Mouse (Mus musculus): ENCODE measurements around the gene Sh2d3c. TPM values are rescaled to one million over a fixed set of nuclear protein-coding genes. Genes with fewer than 3 reads are reported as not detected.

Sh2d3c gene
- polyA plus RNA-seq, 1 experiment from 2014 or later: 46.2 TPM

DNA sequence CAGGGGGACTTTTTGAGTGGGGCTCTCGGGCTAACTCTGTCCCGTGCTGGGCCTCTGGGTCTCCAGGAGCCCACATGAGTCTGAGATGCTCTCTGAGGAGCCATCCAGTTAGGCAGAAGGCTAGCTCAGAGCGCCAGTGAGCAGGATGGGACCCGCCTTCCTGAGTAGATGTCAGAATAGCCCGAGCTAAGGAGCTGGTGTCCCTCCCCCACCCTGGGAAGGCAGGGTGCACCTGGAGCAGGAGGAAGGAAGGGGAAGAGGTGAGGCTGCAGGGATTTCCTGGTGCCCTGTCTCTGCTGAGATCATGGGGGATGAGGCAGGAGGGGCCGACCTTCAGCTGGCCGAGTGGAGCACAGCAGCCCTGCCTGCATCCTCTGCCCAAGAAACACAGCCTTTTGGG lies 7.6 kb downstream of the Sh2d3c start:
- Histone ChIP-seq H3K27me3 (ENCODE audit: control insufficient read depth, insufficient read depth, low read depth, low read length) (no peaks in the 10 kb centered on the region), H3K4me3 (ENCODE audit: low read length) (peak overlapping the region; percentile 50), H3K9me3 (ENCODE audit: control insufficient read depth, low read length) (no peaks in the 10 kb centered on the region), H3K4me2 (ENCODE audit: low read depth, low read length) (peak overlapping the region; percentile 57), H3K36me3 (ENCODE audit: control insufficient read depth, insufficient read depth, low read length) (no peaks in the 10 kb centered on the region), H3K27ac (ENCODE audit: low read length) (peak overlapping the region; percentile 71), H3K4me1 (replicated peaks; ENCODE audit: control insufficient read depth, insufficient read depth, low read length) (peaks cover 16% of the 10 kb centered on the region), H3K9ac (ENCODE audit: low read length) (peak overlapping the region; percentile 63)
- 38% methylated on average over 7 of the region's 7 CpGs for WGBS
- 0 out of 2 replicates have a peak, but pooled peaks have one; percentile 8 for ATAC-seq (ENCODE audit: low read depth)

GRCm38 (mm10) chr2:32729547-32729946 lies 8.7 kb downstream of the Sh2d3c start:
- WGBS: 71% methylated on average over 4 of the region's 4 CpGs
- Histone ChIP-seq H3K27ac (ENCODE audit: low read length) (peak overlapping the region; percentile 88), H3K4me2 (ENCODE audit: low read depth, low read length) (peak overlapping the region; percentile 57), H3K36me3 (ENCODE audit: control insufficient read depth, insufficient read depth, low read length) (no peaks in the 10 kb centered on the region), H3K4me3 (ENCODE audit: low read length) (peak overlapping the region; percentile 50), H3K27me3 (ENCODE audit: control insufficient read depth, insufficient read depth, low read depth, low read length) (no peaks in the 10 kb centered on the region), H3K9me3 (ENCODE audit: control insufficient read depth, low read length) (no peaks in the 10 kb centered on the region), H3K4me1 (replicated peaks; ENCODE audit: control insufficient read depth, insufficient read depth, low read length) (peaks cover 16% of the 10 kb centered on the region), H3K9ac (ENCODE audit: low read length) (peak overlapping the region; percentile 37; the same call in 1 of the 2 replicates)
- no peak for ATAC-seq (ENCODE audit: low read depth)

- H3K36me3 ChIP-seq (ENCODE audit: control insufficient read depth, insufficient read depth, low read length): no peaks in the 10 kb centered on the region
- H3K9me3 ChIP-seq (ENCODE audit: control insufficient read depth, low read length): no peaks in the 10 kb centered on the region
- H3K27me3 ChIP-seq (ENCODE audit: control insufficient read depth, insufficient read depth, low read depth, low read length): no peaks in the 10 kb centered on the region
- ATAC-seq (ENCODE audit: low read depth): peak; percentile 27; the same call in 1 of the 2 replicates
- peak overlapping the region; percentile 57 for H3K4me2 ChIP-seq (ENCODE audit: low read depth, low read length)
- 8% methylated on average over 11 of the region's 11 CpGs for WGBS
- H3K27ac ChIP-seq (ENCODE audit: low read length): peak overlapping the region; percentile 88
- peaks cover 13% of the 10 kb centered on the region for H3K4me1 ChIP-seq (replicated peaks; ENCODE audit: control insufficient read depth, insufficient read depth, low read length)
- H3K9ac ChIP-seq (ENCODE audit: low read length): peak overlapping the region; percentile 36
- H3K4me3 ChIP-seq (ENCODE audit: low read length): peak overlapping the region; percentile 6
These were observed 10.0 kb downstream of the Sh2d3c start for GRCm38 (mm10) chr2:32730854-32731253.

DNA sequence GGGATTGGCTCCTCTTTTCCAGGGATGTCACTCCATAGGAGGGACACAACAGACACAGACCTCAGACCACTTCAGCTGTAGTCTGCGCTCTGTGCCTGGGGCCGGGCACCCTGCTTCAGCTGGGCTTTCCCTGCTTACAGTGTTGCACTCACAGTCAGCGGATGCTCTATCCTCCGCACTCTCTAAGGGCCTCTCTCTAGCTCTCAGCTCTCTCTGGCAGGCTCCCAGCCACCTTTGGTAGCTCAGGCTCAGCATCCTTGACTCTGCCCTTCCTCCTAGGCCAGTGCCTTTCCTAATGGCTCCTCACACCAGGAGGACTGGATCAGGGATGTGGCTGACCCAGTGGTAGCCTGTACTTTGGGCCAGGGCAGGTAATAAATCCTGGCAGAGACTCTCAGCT lies 11.1 kb downstream of the Sh2d3c start:
- no peak overlapping the region for H3K4me3 ChIP-seq (ENCODE audit: low read length)
- no peak overlapping the region; the same call in 1 of the 2 replicates for H3K4me2 ChIP-seq (ENCODE audit: low read depth, low read length)
- peaks cover 13% of the 10 kb centered on the region for H3K4me1 ChIP-seq (replicated peaks; ENCODE audit: control insufficient read depth, insufficient read depth, low read length)

GRCm38 (mm10) chr2:32732695-32733094 lies 11.8 kb downstream of the Sh2d3c start:
- peaks cover 13% of the 10 kb centered on the region for H3K4me1 ChIP-seq (replicated peaks; ENCODE audit: control insufficient read depth, insufficient read depth, low read length)

More for the DNA sequence above, 11.1 kb downstream of the Sh2d3c start:
- Histone ChIP-seq H3K27ac (ENCODE audit: low read length) (peak overlapping the region; percentile 56), H3K9ac (ENCODE audit: low read length) (no peak overlapping the region), H3K36me3 (ENCODE audit: control insufficient read depth, insufficient read depth, low read length) (no peaks in the 10 kb centered on the region), H3K27me3 (ENCODE audit: control insufficient read depth, insufficient read depth, low read depth, low read length) (no peaks in the 10 kb centered on the region), H3K9me3 (ENCODE audit: control insufficient read depth, low read length) (no peaks in the 10 kb centered on the region)
- no peak for ATAC-seq (ENCODE audit: low read depth)
- WGBS: 50% methylated on average over 4 of the region's 4 CpGs

DNA sequence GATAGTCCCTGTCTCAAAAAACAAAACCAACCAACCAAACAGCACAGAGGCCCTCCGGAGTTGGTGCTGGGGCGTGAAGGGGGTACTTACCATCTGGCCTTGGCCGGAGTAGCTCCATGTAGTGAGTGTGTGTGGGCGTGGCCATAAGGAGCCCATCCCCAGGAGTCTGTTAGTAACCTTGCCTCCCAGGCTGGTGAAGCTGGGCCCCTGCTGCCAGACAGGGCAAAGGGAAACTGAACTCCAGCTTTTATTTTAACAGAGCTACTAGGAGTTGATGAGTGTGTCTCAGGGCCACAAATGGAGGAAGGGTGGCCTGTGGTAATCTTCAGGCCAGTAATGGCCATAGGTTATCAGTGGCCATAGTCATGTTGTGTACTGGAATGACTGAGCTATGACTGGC lies 13.6 kb downstream of the Sh2d3c start:
- H3K9ac ChIP-seq (ENCODE audit: low read length): no peak overlapping the region
- peaks cover 13% of the 10 kb centered on the region for H3K4me1 ChIP-seq (replicated peaks; ENCODE audit: control insufficient read depth, insufficient read depth, low read length)
- no peaks in the 10 kb centered on the region for H3K36me3 ChIP-seq (ENCODE audit: control insufficient read depth, insufficient read depth, low read length)
- 0 out of 2 replicates have a peak, but pooled peaks have one; percentile 26 for ATAC-seq (ENCODE audit: low read depth)
- WGBS: 39% methylated on average over 4 of the region's 4 CpGs
- H3K9me3 ChIP-seq (ENCODE audit: control insufficient read depth, low read length): no peaks in the 10 kb centered on the region
- no peaks in the 10 kb centered on the region for H3K27me3 ChIP-seq (ENCODE audit: control insufficient read depth, insufficient read depth, low read depth, low read length)
- H3K4me3 ChIP-seq (ENCODE audit: low read length): no peak overlapping the region
- H3K27ac ChIP-seq (ENCODE audit: low read length): peak overlapping the region; percentile 53
- no peak overlapping the region for H3K4me2 ChIP-seq (ENCODE audit: low read depth, low read length)

More at GRCm38 (mm10) chr2:32732695-32733094, 11.8 kb downstream of the Sh2d3c start:
- Histone ChIP-seq H3K9me3 (ENCODE audit: control insufficient read depth, low read length) (no peaks in the 10 kb centered on the region), H3K4me3 (ENCODE audit: low read length) (no peak overlapping the region), H3K36me3 (ENCODE audit: control insufficient read depth, insufficient read depth, low read length) (no peaks in the 10 kb centered on the region), H3K27me3 (ENCODE audit: control insufficient read depth, insufficient read depth, low read depth, low read length) (no peaks in the 10 kb centered on the region), H3K9ac (ENCODE audit: low read length) (no peak overlapping the region), H3K27ac (ENCODE audit: low read length) (no peak overlapping the region), H3K4me2 (ENCODE audit: low read depth, low read length) (no peak overlapping the region)
- no peak for ATAC-seq (ENCODE audit: low read depth)
- 72% methylated on average over 6 of the region's 6 CpGs for WGBS

DNA sequence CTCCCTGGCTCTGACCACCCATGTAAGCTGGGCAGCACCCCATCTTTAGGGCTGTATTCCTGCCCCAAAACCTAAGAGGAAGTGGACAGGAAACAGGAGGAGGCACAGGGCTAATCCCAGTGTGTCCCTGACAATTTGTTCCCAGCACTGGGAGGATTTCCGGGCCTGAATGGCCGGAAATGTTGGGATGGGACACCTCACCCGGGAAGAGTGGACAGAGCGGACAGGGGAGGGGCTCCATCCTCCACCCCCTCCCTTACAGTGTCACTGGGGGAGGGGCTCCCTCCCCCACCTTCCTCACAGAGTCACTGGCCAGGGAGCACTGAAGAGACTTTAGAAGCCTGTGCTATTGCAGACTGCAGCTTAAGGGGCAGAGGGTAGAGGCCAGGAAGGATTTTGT lies 14.1 kb downstream of the Sh2d3c start:
- Histone ChIP-seq H3K4me3 (ENCODE audit: low read length) (no peak overlapping the region), H3K36me3 (ENCODE audit: control insufficient read depth, insufficient read depth, low read length) (no peaks in the 10 kb centered on the region), H3K27ac (ENCODE audit: low read length) (peak overlapping the region; percentile 53), H3K4me2 (ENCODE audit: low read depth, low read length) (peak overlapping the region; percentile 28; the same call in 1 of the 2 replicates), H3K9me3 (ENCODE audit: control insufficient read depth, low read length) (no peaks in the 10 kb centered on the region), H3K4me1 (replicated peaks; ENCODE audit: control insufficient read depth, insufficient read depth, low read length) (peaks cover 13% of the 10 kb centered on the region), H3K27me3 (ENCODE audit: control insufficient read depth, insufficient read depth, low read depth, low read length) (no peaks in the 10 kb centered on the region), H3K9ac (ENCODE audit: low read length) (no peak overlapping the region)
- WGBS: 41% methylated on average over 4 of the region's 4 CpGs
- peak; percentile 59 for ATAC-seq (ENCODE audit: low read depth)

DNA sequence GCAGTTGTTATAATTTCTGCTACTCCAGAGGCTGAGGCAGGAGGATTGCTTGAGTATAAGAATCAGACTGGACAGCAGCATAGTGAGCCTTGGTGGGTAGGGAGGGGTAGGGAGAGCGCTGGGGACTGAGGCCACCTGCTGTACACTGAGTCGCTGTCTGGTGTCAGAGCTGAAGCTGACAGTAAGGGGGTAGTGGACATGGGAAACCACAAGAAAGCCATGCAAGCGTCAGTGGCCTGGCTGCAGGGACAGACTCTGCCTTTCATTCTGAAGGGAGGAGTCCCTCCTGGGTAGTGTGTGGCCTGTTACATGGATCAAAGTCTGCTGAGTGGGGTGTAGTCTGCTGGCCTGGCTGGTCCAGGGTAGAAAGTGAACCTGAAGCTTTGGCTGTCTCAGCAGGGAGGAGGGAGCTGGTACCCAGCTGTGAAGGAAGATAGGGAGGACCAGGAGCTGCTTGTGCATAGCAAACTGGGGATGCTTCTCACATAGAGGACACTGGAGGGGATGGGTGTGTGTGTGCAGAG lies 15.5 kb downstream of the Sh2d3c start:
- Histone ChIP-seq H3K27ac (ENCODE audit: low read length) (no peak overlapping the region), H3K4me2 (ENCODE audit: low read depth, low read length) (no peak overlapping the region), H3K4me3 (ENCODE audit: low read length) (no peak overlapping the region), H3K9me3 (ENCODE audit: control insufficient read depth, low read length) (no peaks in the 10 kb centered on the region), H3K27me3 (ENCODE audit: control insufficient read depth, insufficient read depth, low read depth, low read length) (peaks cover 9% of the 10 kb centered on the region), H3K9ac (ENCODE audit: low read length) (no peak overlapping the region), H3K4me1 (replicated peaks; ENCODE audit: control insufficient read depth, insufficient read depth, low read length) (peaks cover 6% of the 10 kb centered on the region), H3K36me3 (ENCODE audit: control insufficient read depth, insufficient read depth, low read length) (no peaks in the 10 kb centered on the region)
- 47% methylated on average over 3 of the region's 3 CpGs for WGBS
- ATAC-seq (ENCODE audit: low read depth): no peak

DNA sequence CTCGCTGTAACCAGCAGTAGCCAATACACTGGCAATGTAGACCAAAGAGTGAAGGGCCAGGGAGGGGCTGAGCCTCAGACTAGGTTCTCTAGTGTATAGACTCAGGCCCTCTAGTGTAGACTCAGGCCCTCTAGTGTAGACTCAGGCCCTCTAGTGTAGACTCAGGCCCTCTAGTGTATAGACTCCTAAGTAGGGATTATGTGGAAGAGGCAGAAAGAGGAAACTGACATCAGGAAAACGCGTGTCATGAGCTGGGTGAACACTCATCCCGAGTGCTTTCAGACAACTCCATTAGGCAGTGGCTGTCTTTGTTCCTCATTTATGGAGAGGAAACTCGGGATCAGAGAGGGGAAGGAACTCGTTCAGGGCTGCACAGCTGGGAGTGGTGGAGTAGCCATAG lies 16.2 kb downstream of the Sh2d3c start:
- Histone ChIP-seq H3K4me2 (ENCODE audit: low read depth, low read length) (no peak overlapping the region), H3K4me3 (ENCODE audit: low read length) (no peak overlapping the region), H3K9me3 (ENCODE audit: control insufficient read depth, low read length) (no peaks in the 10 kb centered on the region), H3K36me3 (ENCODE audit: control insufficient read depth, insufficient read depth, low read length) (no peaks in the 10 kb centered on the region), H3K27ac (ENCODE audit: low read length) (no peak overlapping the region), H3K4me1 (replicated peaks; ENCODE audit: control insufficient read depth, insufficient read depth, low read length) (peaks cover 8% of the 10 kb centered on the region), H3K9ac (ENCODE audit: low read length) (no peak overlapping the region), H3K27me3 (ENCODE audit: control insufficient read depth, insufficient read depth, low read depth, low read length) (peaks cover 15% of the 10 kb centered on the region)
- 48% methylated on average over 6 of the region's 6 CpGs for WGBS
- ATAC-seq (ENCODE audit: low read depth): no peak

Measured in lung, embryonic 16.5 days (tissue).